ENCODE assay signal across 8 mouse cellular contexts in the genomic region with DNA sequence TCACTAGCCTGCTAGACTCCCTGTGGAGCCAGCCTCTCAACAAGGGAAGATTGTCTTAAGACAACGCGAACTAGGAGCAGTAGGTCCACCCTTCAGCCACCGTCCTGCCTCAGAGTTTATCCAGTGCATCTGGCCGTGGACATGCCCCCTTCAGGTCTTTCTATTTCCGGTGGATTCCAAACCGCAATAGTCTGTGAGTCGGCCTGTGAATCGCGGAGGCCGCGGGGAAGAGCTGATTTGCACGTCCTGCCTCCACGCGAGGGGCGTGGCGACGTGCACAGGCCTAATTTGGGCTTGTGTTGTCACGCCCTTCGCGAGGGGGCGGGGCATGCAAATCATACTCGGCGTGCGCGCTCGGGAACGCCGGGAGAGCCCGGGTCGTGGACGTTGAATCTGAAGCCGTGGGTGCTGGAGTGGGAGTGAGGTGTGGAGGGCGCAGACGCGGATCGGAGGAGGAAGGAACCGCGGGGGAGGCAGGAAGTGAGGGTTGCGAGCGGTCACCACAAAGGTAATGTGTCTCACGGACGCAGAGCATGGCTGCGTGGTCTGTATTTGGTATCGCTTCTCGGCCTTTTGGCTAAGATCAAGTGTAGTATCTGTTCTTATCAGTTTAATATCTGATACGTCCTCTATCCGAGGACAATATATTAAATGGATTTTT. TPM values are rescaled to one million over a fixed set of nuclear protein-coding genes. Genes with fewer than 3 reads are reported as not detected.
DNase-seq lines count a peak whose midpoint lies in the region; ATAC-seq lines count a peak whose summit lies in the region.

No protein-coding gene starts in this region.

- no peaks in the 10 kb centered on the region for H3K4me1 ChIP-seq in hindbrain, embryonic 12.5 days

- H3K27me3 ChIP-seq in hindbrain, embryonic 12.5 days = no peaks in the 10 kb centered on the region

- H3K4me2 ChIP-seq in hindbrain, embryonic 12.5 days (replicated peaks) = peak overlapping the region; percentile 61

- no peaks in the 10 kb centered on the region for H3K36me3 ChIP-seq in hindbrain, embryonic 12.5 days

- no peaks in the 10 kb centered on the region for H3K9me3 ChIP-seq in hindbrain, embryonic 12.5 days (replicated peaks)

- WGBS in hindbrain, embryonic 12.5 days = under 1% methylated on average over 47 of the region's 47 CpGs

- H3K27ac ChIP-seq in hindbrain, embryonic 12.5 days = peak overlapping the region; percentile 97

- peak; percentile 98 for DNase-seq in MN1 (ENCODE audit: low spot score)
- DNase-seq in cerebellum, adult 9-10 months = peak; percentile 97
- peak; percentile 88 to 96 for DNase-seq in frontal cortex, adult 2 months (ENCODE audit: extremely low spot score in 1 of 2, low spot score in 1 of 2)
- DNase-seq in layer of hippocampus, postnatal 14 days (ENCODE audit: low spot score in 2 of 2) = peak; percentile 95 to 96
- DNase-seq in lung, postnatal 14 days = peak; percentile 96
- DNase-seq in retina, adult 2 months (ENCODE audit: low read depth, low spot score) = peak; percentile 96
- DNase-seq in thymus, postnatal 36 days = peak; percentile 95

- H3K4me3 ChIP-seq in hindbrain, embryonic 12.5 days = peak overlapping the region; percentile 46

- peak; percentile 95 for ATAC-seq in hindbrain, embryonic 12.5 days (ENCODE audit: low FRiP score)

- peak overlapping the region; percentile 87 for H3K9ac ChIP-seq in hindbrain, embryonic 12.5 days

RNA-seq across cellular contexts. Expression of a gene that starts 31.7 kb away (rescaled TPM):
- 3.3 and 4.1 TPM in 2 replicates for polyA plus RNA-seq in frontal cortex, adult 2 months (2012; rRNA removed)
- polyA plus RNA-seq in hindbrain, embryonic 12.5 days (2016; fragmentation: Nextera tagmentation; extraction: Ambion mirVana) = 11.9 and 12.9 TPM in 2 replicates
- 1 to 10 TPM; 3.1 to 4.5 TPM for total RNA-seq in layer of hippocampus, postnatal 14 days (2021)

RNA-seq across cellular contexts. Expression of a gene that starts 40.3 kb away (rescaled TPM):
- 7.6 and 8.6 TPM in 2 replicates for polyA plus RNA-seq in frontal cortex, adult 2 months (2012; rRNA removed)
- 13.2 and 16.5 TPM in 2 replicates for polyA plus RNA-seq in hindbrain, embryonic 12.5 days (2016; fragmentation: Nextera tagmentation; extraction: Ambion mirVana)
- total RNA-seq in layer of hippocampus, postnatal 14 days (2021) = 1 to 10 TPM; 5.9 to 6.1 TPM

RNA-seq across cellular contexts. Expression of a gene that starts 40.4 kb away (rescaled TPM):
- polyA plus RNA-seq in frontal cortex, adult 2 months (2012; rRNA removed) = 19.6 and 20.4 TPM in 2 replicates
- 31.0 and 36.0 TPM in 2 replicates for polyA plus RNA-seq in hindbrain, embryonic 12.5 days (2016; fragmentation: Nextera tagmentation; extraction: Ambion mirVana)
- 10 to 100 TPM; 25.5 to 26.1 TPM for total RNA-seq in layer of hippocampus, postnatal 14 days (2021)

Comparison
In these comparisons a context has a peak if more than half of its experiments do, and no peak if none do; other contexts are left out.
1. Peak in every context shown above with its lines: DNase-seq, ATAC-seq, H3K4me3 ChIP-seq and H3K27ac ChIP-seq.